Mouse (Mus musculus) ES-E14 (cell line): ENCODE results near the gene Cdan1.

ENCODE experiments used
- CHD2 ChIP-seq: IDR thresholded peaks from 2 replicates; pipeline ENCODE4 v1.6.1; 2014; ENCODE audit warnings: mild to moderate bottlenecking, low read depth, low read length, inconsistent platforms
- HCFC1 ChIP-seq: IDR thresholded peaks from 2 replicates; pipeline ENCODE4 v1.6.1; 2012; ENCODE audit warnings: low read length, inconsistent platforms, borderline replicate concordance; ENCODE audit not compliant: insufficient read depth
- MAFK ChIP-seq: IDR thresholded peaks from 2 replicates; pipeline ENCODE4 v1.6.1; 2014; ENCODE audit warnings: mild to moderate bottlenecking, low read depth, low read length, inconsistent platforms; ENCODE audit not compliant: insufficient read depth
- ZNF384 ChIP-seq: IDR thresholded peaks from 2 replicates; pipeline ENCODE4 v1.6.1; 2012; ENCODE audit warnings: low read depth, low read length, inconsistent platforms

GRCm38 (mm10) chr2:120710948-120711347 is 139.0 kb downstream of the Cdan1 start:
- no peak for TF ChIP-seq HCFC1
- TF ChIP-seq CHD2: no peak
- no peak for TF ChIP-seq ZNF384
- TF ChIP-seq MAFK: no peak
